Mouse (Mus musculus): ENCODE measurements at regions not wholly inside any gene's neighbourhood (a gene's known extent, or its start where the extent isn't known, plus 50 kb on each side); places are given as distances from the start of the nearest gene placed in this dataset.

DNA sequence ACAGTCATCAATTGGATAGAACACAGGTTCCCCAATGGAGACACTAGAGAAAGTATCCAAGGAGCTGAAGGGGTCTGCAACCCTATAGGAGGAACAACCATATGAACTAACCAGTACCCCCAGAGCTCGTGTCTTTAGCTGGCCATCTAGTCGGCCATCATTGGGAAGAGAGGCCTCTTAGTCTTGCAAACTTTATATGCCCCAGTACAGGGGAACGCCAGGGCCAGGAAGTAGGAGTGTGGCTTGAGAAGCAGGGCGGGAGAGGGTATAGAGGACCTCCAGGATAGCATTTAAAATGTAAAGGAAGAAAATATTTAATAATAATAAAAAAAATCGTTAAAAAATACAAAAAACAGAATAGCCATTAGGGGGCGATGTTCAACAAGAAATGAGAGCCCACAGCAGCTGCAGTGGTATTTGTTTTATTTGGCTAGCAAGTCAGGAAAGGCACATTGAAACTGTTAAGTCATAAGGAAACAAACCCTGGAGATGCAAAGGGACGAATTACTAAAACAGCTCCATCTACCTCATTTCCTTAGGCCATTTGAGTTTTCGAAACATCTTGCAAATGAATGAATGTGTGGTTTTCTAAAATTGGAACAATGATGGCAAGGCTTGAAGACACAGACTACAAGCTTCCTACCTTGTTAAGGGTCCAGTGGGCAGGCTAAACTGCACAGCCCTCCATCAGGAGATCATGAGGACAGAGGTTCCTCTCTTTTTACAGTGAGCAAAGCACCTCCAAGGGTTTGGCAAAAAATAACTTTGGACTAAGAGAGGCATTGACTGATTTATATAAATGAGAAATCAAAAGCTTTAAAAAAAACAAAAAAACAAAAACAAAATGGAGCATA, 350.7 kb upstream of the Rasa1 start:
- intact Hi-C loops (cut with DNase I) = no loop called here
- no peak for DNase-seq (ENCODE audit: low spot score)

DNA sequence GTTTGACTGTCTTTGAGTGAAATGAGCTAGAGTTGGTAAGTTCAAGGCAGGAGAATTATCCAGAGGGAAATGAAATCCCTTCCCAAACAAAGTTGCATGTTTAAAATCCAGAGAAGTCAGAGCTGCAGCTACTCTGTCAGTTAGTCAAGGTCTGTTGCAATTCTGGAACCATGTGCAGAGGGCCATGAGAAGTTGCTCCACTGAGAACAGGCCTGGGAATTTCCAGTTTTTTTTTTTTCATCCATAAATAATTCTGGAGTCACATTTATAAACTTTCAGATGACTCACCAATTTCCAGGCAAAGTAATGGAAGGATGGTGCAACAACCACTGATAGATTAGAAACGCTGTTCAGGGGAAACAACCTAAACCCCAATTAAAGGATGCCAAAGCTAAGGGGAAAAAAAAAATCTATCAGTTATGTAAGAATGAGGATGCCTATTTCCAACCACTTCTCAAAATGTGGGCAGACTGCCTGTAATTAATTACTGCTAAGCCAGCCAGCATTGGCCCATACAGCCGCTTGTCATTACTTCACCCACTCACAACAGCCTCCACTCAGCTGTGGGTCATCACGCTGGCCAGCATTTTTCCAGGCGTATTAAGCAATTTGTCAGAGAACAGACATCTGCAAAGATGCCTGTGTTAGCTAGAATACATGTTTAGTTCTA, 340.7 kb upstream of the Rasa1 start:
- intact Hi-C loops (cut with DNase I) = no loop called here
- peak; percentile 6 for DNase-seq (ENCODE audit: low spot score)

Data from heart, postnatal 25 days (tissue).